Mouse (Mus musculus) embryonic facial prominence, embryonic 13.5 days (tissue): ENCODE measurements around the gene Hoxb4. TPM values are rescaled to one million over a fixed set of nuclear protein-coding genes. Genes with fewer than 3 reads are reported as not detected.

Experiments used
- ATAC-seq: fragments of 200-750 bp; cut with Nextera tagmentation; 2 replicates; pipeline ENCODE4 v1.8.0; 2017; ENCODE audit warnings: low read depth; ENCODE audit not compliant: insufficient number of reproducible peaks, insufficient read depth, low FRiP score, low TSS enrichment
- H3K27ac ChIP-seq: fragments of 300-500 bp; sonication (generic); 2 replicates; pipeline ENCODE4 v1.5.1; 2015; ENCODE audit warnings: moderate library complexity, mild to moderate bottlenecking, inconsistent platforms
- H3K27me3 ChIP-seq: fragments of 300-500 bp; sonication (generic); 2 replicates; pipeline ENCODE4 v1.6.1; 2015; ENCODE audit warnings: mild to moderate bottlenecking, inconsistent platforms
- H3K36me3 ChIP-seq: fragments of 300-500 bp; sonication (generic); 2 replicates; pipeline ENCODE4 v1.6.1; 2015; ENCODE audit warnings: mild to moderate bottlenecking, inconsistent platforms
- H3K4me1 ChIP-seq: fragments of 300-500 bp; sonication (generic); 2 replicates; pipeline ENCODE4 v1.6.1; 2015; ENCODE audit warnings: inconsistent platforms
- H3K4me2 ChIP-seq: fragments of 300-500 bp; sonication (generic); 2 replicates; pipeline ENCODE4 v1.6.1; 2015; ENCODE audit warnings: moderate library complexity, mild to moderate bottlenecking, inconsistent platforms
- H3K4me3 ChIP-seq: fragments of 300-500 bp; sonication (generic); 2 replicates; pipeline ENCODE4 v1.5.1; 2015; ENCODE audit warnings: mild to moderate bottlenecking, inconsistent platforms
- H3K9ac ChIP-seq: fragments of 300-500 bp; sonication (generic); 2 replicates; pipeline ENCODE4 v1.6.1; 2015; ENCODE audit warnings: mild to moderate bottlenecking, inconsistent platforms
- H3K9me3 ChIP-seq: fragments of 300-500 bp; sonication (generic); 2 replicates; pipeline ENCODE4 v1.6.1; 2016; ENCODE audit warnings: inconsistent platforms
- WGBS: fragments of 180-500 bp; shearing (Covaris S2); methylation state at CpG from one replicate; pipeline ENCODE4 v1.1.7; 2015; ENCODE audit warnings: mixed read lengths; 5-methylcytosine and 5-hydroxymethylcytosine counted together
- polyA plus RNA-seq: library from polyadenylated mRNA; unstranded; fragments of >200 nt; fragmentation: Nextera tagmentation; extraction: Ambion mirVana; gene quantifications from 2 replicates; pipeline ENCODE4 v1.2.1, GENCODE M21; 2015

Gene Hoxb4
- polyA plus RNA-seq, 1 experiment from 2014 or later, result 0.13 TPM

DNA sequence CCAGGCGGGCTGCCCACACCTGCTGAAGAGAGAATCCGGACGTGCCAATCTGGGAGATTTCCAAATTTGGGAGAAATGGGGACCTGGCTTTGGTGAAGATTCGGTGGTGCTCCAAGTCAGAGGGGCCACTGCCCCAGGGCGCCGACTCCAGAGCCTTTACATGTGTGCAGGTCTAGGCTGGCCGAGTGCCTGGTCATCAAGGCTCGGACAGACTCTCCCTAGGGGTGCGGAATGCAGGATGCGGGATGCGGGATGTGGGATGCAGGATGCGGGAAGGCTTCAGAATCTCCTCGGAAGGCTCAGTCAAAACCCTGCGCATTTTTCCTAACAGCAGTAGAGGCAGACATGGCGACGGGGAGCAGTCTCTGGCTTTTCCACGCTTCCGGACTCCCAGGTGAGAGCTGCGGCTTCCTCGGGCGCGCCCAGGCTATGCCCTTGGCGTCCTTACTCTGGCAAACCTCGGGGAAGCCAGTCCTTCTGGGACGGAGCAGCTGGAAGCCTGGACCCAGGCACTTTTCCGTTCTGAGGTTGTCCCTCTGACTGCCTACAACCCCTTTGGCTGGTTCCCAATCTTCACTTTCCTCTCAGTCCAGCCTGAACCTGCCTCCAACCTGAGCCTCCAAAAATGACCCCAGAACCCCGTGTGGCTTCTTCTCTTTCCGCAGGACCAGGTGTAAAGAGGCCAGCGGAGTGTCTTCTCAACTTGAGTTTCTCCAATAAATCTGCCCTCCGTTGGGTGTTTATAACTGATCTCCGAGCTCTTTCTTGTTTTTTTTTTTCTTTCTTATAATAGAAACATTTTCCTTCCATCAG is 38.4 kb upstream of the Hoxb4 start:
- no peak for ATAC-seq
- Histone ChIP-seq H3K4me2 (no peak overlapping the region), H3K9ac (no peak overlapping the region), H3K27ac (no peak overlapping the region), H3K27me3 (peaks cover 100% of the 10 kb centered on the region), H3K4me1 (0 out of 2 replicates have a peak, but pooled peaks cover 10% of the 10 kb centered on the region), H3K4me3 (no peak overlapping the region), H3K9me3 (no peaks in the 10 kb centered on the region), H3K36me3 (no peaks in the 10 kb centered on the region)
- WGBS, result 1% methylated on average over 31 of the region's 31 CpGs

- Histone ChIP-seq H3K36me3 (no peaks in the 10 kb centered on the region), H3K4me3 (no peak overlapping the region), H3K27me3 (peaks cover 100% of the 10 kb centered on the region), H3K27ac (no peak overlapping the region), H3K9ac (no peak overlapping the region), H3K4me2 (no peak overlapping the region), H3K4me1 (0 out of 2 replicates have a peak, but pooled peaks cover 10% of the 10 kb centered on the region), H3K9me3 (no peaks in the 10 kb centered on the region)
- ATAC-seq, result no peak
- 7% methylated on average over 8 of the region's 8 CpGs for WGBS
Measured at GRCm38 (mm10) chr11:96280399-96281378, 37.4 kb upstream of the Hoxb4 start.

DNA sequence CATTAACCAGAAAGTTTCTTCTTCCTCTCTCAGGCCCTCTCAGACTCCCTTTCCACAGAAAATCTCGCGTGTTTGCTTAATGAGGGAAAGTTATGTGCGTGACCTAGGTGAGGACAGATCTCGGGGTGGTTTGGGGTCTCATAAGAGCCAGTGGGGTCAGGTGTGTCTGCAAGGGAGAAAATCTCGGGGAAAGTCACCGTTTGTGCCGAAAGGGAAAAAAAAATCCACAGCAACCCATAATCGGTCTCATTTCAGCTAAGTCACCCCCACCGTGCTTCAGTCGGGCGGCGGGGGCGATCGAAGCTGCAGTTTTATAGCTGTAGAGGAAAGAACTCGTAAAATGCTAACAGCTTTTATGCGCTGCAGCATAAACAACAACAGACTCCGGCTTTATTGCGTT is 36.7 kb upstream of the Hoxb4 start:
- Histone ChIP-seq H3K9ac (no peak overlapping the region), H3K27me3 (peaks cover 100% of the 10 kb centered on the region), H3K36me3 (no peaks in the 10 kb centered on the region), H3K9me3 (no peaks in the 10 kb centered on the region), H3K4me3 (no peak overlapping the region), H3K4me2 (no peak overlapping the region), H3K4me1 (0 out of 2 replicates have a peak, but pooled peaks cover 10% of the 10 kb centered on the region), H3K27ac (no peak overlapping the region)
- no peak for ATAC-seq
- 4% methylated on average over 18 of the region's 18 CpGs for WGBS

DNA sequence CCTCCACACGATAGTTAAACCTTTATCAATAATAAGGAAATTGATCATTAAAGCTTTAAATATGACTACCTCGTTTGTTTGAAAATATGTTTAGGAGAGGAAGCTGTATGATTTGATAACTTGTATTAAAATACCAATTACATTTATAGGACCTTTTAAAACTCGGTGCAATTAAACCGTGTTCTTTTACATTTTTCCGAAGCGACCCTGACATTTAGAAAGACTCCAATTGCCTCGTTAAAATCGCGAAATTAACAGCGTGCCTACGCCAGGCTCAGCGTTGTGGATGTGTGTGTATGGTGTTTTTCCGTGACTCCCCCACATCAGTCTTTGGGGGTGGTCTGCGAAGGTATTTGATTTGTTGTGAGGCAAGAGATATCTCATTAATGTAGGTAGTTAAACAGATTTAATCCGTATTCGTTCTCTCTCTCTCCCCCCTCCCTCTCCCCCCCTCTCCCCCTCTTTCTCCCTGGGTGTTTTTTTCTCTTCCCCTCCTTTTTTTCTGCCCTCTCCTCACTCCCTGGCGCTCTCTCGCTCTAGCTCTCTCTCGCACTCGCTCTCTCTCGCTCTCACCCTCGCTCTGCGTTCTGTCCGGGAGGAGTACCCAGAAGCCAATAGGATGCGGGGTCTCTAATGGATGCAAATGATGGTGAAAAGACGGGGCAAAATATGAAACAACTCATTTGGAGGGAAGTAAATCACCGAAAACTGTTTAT is 36.1 kb upstream of the Hoxb4 start, which contains the start of gene Hoxb8:
Gene Hoxb8, plus strand, starts transcription at position 51 of the 716 bp plus-strand sequence.
- no peak for ATAC-seq
- H3K4me3 ChIP-seq, result 0 out of 2 replicates have a peak within 1 kb of the TSS, but pooled peaks have one; percentile 3
- WGBS, result 2% methylated on average over 27 of the region's 27 CpGs
- H3K4me2 ChIP-seq, result no peak within 1 kb of the TSS
- no peaks in the 10 kb centered on the region for H3K36me3 ChIP-seq
- H3K27ac ChIP-seq, result no peak within 1 kb of the TSS
- H3K4me1 ChIP-seq, result peaks cover 14% of the 10 kb centered on the region; the same call in 1 of the 2 replicates
- H3K9me3 ChIP-seq, result no peaks in the 10 kb centered on the region
- peaks cover 100% of the 10 kb centered on the region for H3K27me3 ChIP-seq
- no peak within 1 kb of the TSS for H3K9ac ChIP-seq

- no peak overlapping the region for H3K4me2 ChIP-seq
- H3K4me1 ChIP-seq, result peaks cover 14% of the 10 kb centered on the region; the same call in 1 of the 2 replicates
- H3K9me3 ChIP-seq, result no peaks in the 10 kb centered on the region
- H3K4me3 ChIP-seq, result 0 out of 2 replicates have a peak overlapping the region, but pooled peaks have one; percentile 3
- ATAC-seq, result no peak
- no peak overlapping the region for H3K27ac ChIP-seq
- WGBS, result under 1% methylated on average over 49 of the region's 49 CpGs
- H3K36me3 ChIP-seq, result no peaks in the 10 kb centered on the region
- peaks cover 100% of the 10 kb centered on the region for H3K27me3 ChIP-seq
- H3K9ac ChIP-seq, result no peak overlapping the region
Measured at GRCm38 (mm10) chr11:96282795-96283430, 35.2 kb upstream of the Hoxb4 start.

DNA sequence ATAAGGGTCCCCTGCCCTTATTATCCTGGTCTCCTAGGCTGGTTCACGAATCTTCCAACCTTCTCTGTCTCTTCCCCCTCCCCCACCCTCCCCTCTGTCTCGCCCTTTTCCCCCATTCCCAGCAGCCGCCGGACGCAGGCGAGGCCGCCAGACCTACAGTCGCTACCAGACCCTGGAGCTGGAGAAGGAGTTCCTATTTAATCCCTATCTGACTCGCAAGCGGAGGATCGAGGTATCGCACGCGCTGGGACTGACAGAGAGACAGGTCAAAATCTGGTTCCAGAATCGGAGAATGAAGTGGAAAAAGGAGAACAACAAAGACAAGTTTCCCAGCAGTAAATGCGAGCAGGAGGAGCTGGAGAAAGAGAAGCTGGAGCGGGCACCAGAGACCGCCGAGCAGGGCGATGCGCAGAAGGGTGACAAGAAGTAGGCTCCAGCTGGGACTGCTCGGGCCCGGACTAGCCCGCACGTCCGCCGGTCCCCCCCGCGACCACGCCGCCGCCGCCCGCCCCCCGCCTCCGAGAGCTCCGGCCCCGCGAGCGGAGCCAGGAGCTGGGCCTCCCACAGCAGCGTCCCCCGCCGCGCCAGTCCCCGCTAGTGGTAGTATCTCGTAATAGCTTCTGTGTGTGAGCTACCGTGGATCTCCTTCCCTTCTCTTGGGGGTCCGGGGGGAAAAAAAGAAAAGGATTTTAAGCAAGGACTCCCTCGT is 33.9 kb upstream of the Hoxb4 start:
- ATAC-seq, result no peak
- Histone ChIP-seq H3K9me3 (no peaks in the 10 kb centered on the region), H3K4me2 (peak overlapping the region; percentile 47), H3K4me3 (peak overlapping the region; percentile 22), H3K9ac (no peak overlapping the region), H3K4me1 (peaks cover 14% of the 10 kb centered on the region; the same call in 1 of the 2 replicates), H3K36me3 (no peaks in the 10 kb centered on the region), H3K27me3 (peaks cover 100% of the 10 kb centered on the region), H3K27ac (no peak overlapping the region)
- WGBS, result under 1% methylated on average over 49 of the region's 49 CpGs

DNA sequence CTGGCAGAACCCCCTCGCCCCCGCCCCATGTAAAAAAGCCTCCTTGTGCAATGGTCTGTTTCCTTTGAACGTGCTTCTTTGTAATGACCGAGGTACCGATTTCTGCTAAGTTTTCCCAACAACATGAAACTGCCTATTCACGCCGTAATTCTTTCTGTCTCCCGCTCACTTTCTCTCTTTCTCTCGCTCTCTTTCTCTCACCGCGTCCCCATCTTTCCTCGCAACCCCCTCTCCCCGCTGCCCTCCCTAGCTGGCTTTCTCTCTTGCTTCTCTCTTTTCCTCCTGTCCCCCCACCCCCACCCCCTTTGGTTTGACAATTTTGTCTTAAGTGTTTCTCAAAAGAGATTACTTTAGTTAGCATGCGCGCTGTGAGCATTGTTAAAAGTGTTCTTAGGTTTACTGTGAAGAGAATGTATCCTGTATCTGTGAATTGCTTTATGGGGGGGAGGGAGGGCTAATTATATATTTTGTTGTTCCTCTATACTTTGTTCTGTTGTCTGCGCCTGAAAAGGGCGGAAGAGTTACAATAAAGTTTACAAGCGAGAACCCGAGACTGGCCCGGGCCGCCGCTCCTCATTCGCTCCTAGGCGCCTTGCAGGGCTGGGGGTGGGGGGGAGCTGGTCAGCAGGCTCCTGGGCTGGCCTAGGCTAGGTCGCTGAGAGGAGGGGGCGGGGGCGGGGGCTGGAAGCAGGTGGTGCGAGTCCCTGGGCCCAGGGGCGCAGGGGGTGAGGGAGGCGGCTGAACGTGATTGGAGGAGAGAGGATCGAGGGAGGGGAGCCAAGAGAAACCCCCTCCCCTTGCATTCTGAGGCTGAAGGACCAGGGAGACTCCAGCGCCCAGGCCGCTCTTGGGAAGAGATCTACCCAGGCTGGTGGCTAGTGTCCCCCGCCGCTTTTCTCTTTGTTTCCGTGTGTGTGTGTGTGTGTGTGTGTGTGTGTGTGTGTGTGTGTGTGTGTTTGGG is 33.0 kb upstream of the Hoxb4 start:
- ATAC-seq, result no peak
- H3K27me3 ChIP-seq, result peaks cover 100% of the 10 kb centered on the region
- whole genome bisulfite sequencing, result 1% methylated on average over 36 of the region's 37 CpGs

DNA sequence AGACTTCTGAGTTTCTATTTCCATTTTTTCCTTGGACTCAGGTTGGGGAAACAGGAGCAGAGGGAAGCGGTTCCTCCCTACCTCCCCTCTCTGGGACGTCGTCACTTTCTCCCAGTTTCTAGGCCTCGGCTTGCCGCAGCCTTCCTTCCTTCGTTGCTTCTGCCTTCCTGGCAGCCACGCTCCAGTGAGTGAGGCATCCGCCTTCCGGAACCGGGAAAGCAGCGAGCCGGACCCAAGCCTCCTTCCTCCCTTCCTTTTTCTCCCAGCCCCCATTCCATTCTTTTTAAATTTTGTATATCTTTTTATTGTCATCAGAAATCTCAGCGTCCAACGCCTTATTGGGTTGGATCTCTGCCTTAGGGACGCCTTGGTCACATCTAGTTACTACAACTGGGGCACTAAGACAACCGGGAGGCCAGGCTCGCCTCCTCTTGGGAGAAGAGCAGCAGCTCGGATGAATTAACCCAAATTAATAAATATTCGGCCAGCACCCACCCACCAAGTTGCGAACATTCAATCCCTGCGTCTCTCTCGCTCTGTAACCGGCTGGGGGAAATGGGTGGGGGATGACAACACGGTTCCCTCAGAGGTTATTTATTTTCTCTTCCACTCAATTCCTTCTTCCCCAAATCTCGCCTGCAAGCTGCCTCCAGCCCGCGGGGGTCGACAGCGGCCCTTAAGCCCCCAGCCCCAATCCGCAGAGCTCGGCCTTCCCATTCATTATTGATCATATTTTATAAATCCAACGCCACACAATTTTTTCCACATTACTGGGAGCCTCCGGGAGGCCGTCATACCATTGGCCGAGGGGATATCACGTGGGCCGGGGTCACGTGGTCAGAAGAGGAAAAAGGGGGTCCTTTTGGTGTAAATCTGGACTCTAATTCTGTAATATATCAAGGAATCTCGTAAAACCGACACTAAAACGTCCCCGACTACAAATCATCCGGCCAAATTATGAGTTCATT is 32.0 kb upstream of the Hoxb4 start, which contains the start of gene Hoxb7:
Gene Hoxb7, plus strand, starts transcription at position 853 of the 968 bp plus-strand sequence.
- Histone ChIP-seq H3K36me3 (no peaks in the 10 kb centered on the region), H3K27me3 (peaks cover 100% of the 10 kb centered on the region), H3K27ac (no peak within 1 kb of the TSS), H3K4me3 (no peak within 1 kb of the TSS), H3K9me3 (no peaks in the 10 kb centered on the region), H3K4me2 (peak within 1 kb of the TSS; percentile 26; the same call in 1 of the 2 replicates), H3K4me1 (peaks cover 14% of the 10 kb centered on the region; the same call in 1 of the 2 replicates), H3K9ac (no peak within 1 kb of the TSS)
- 1% methylated on average over 43 of the region's 43 CpGs for WGBS
- no peak for ATAC-seq

More for the DNA sequence above, 33.0 kb upstream of the Hoxb4 start:
- no peaks in the 10 kb centered on the region for H3K36me3 ChIP-seq
- H3K27ac ChIP-seq, result no peak overlapping the region
- no peak overlapping the region; the same call in 1 of the 2 replicates for H3K4me3 ChIP-seq
- no peak overlapping the region for H3K9ac ChIP-seq
- no peaks in the 10 kb centered on the region for H3K9me3 ChIP-seq
- peaks cover 14% of the 10 kb centered on the region; the same call in 1 of the 2 replicates for H3K4me1 ChIP-seq
- H3K4me2 ChIP-seq, result peak overlapping the region; percentile 47
